Mouse (Mus musculus): ENCODE data around the gene Hecw1.

The Hecw1 gene

DNA sequence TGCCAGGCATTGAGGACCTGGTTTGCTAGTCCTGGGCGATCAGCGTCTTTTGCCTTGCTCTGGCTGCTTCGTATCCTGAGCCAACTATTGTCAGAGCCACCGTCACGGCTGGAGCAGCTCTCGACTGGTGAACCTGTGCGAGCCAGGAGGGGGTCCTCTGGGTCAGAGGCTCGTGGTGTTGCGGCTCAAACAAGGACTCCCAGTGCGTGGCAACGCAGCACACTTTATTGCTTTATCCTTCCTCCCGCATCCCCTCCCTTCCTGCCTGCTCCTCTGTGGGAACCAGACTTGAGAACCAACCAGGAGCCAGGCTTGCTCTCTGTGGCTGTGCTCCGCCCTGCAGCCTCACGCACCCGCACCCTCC is at the start of gene Hecw1:
Hecw1 (minus strand) TSS at position 323 of the 364 bp plus-strand sequence.
- DNase-seq: no peak

DNA sequence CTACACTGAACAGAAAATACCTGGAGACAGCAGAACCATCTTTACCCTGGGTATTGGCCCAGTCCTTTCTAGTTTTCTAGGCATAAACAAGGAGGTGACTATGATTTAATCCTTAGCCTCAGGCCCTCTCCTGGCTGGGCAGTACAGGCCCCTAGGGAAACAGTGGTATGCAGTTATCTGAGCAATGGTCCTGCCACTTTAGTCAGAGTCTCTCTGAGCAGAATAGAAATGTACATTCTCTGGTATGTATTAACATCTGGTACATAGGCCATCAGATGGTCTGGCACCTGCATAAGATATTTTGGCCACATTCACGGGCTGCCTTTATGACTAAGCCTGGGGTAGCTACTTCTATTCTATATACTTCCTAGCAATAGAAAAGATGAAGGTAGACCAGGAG is 38.3 kb upstream of the Hecw1 start:
- no peak for DNase-seq

DNA sequence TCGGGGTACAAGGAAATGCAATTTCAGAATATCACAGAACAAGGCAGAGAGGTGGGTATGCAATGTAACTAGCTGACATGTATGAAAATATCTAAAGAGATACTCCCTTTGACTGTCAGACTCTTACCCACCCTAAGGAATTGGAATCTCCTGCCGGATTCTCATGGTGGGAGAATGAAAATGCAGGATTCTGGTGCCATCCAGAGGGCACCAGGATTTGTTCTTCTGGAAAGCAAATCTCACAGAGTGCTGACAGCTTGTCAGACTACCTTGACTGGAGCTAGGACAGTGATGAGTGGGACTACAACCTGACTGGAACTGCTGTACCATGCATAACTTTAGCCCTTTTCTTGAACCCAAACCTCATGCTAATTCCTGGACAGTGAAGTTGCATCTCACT is 29.6 kb upstream of the Hecw1 start:
- DNase-seq: no peak

DNA sequence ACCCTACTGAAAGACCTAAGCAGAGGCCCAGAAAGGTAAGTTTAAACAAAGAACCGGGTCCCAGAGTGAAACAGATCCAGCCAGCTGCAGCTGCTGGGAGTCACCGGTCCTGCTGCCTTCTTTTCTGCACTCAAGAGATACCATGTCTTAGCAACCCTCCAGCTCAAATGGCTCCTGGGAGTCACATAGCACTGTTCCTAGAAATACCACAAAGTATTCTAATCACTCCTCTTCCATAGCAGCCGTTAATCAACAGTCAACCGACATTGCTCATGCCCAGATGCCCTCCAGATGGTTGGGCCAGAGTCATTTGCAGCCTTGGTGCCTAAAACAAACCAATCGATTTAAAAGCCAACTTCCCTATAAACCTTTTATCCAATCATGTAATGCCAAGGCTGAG is 19.8 kb upstream of the Hecw1 start:
- no peak for DNase-seq

DNA sequence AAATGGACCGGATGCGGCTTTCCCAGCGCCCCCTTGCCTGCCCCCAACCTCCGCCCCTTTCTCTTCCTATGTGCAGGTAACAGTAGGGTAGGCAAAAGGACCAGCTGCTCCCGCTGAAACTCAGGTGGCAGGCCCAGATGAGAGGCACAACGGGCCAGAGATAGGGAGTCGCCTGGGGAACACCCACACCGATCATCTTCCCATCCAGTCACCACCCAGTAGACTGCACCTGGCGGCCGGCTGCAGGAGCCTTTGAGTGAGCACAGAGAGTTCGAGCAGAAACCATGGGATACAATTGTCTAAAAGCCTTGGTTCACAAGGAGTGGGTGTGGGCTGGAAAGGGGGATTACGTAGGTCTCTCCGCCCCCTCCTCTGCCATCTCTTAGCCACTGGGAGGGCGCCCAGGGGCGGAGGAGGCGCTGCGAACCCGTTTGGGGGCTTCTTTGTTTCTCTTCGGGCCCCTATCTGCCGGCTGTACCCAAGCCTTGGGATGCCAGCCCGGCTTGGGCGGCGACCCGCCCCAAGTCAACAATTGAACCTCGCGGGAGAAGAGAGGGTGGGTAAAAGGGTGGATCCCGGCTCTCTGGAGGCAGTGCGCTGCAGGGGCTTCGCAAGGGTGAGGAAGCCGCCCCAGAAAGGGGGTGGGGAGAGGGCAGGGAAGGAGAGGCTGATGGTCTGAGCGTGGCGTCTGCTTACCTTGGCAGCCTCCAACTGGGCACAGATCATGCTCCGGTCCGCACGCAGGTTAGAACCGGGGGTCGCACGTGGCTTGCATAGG is 711 bp downstream of the Hecw1 start:
- DNase-seq: no peak

DNA sequence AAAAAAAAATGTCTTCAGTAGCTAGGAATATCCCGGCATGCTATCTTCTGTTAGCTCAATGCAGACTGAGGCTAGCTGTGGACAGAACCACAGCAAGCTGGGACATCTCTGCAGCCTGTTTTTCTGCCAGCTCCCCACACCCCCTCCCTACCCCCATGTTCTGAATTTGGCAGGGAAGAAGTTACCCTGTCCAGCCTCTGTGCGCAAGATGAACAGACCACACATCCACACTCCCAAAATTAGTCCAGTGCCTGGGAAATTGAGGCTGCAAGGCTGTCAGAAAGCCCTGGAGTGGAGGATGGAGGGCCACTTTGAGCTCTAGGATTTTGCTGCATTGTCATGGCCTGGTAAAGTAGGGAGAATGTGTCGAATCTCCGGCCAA is 1.3 kb downstream of the Hecw1 start:
- DNase-seq: no peak

DNA sequence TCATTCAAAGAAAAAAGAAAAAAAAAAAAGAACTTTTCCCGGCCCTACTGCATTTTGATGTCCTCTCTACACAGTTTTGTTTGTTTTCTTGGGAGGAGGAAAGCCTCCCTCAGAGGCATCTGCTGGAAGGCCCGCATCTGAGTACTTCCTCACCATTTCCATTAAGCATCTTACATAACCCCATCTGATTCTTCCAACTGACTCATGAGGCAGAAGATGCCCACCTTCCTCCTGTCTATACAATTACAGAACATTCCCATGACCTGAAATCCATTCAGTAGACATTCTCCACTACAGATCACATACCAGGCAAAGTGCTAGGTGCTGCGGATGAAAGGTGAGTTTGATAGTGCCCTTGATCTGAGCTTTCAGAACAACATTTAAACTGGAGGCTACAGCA is 3.4 kb downstream of the Hecw1 start:
- DNase-seq: no peak

DNA sequence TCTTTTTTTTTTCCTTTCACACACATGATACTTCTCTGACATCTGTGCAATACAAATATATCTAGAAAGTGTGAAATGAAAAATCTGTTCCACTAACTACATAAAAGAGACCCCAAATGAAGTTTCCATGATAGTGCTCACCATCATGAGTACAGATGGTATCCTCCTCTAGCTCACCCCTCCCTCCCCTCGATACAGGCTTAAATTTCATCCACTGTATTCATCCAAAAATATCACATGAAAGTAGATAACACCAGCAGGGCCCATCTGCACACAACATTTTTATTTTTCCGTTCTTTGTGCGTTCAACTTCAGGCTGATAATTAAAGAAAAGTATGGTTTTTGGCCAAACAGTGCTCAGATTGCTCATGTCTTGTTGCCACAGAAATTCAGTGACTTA is 5.5 kb downstream of the Hecw1 start:
- no peak for DNase-seq

DNA sequence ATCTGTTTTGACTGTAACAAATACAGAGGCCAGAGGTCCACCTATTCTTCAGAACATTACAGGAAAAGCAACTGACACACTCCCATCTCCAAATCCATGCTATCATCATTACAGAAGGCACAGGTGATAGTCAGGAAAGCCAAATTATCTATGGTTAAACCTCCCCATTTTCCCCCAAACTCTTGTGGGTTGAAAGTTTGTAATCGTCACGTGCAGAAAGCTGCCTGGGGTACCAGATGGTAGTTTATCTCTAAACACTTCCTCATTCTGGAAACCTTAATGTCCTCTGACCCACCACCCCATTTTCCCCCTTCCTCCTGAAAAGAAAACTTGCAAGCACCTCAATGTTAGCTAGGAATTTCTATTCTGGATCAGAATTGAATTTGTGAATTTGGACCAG is 7.9 kb downstream of the Hecw1 start:
- DNase-seq: no peak

DNA sequence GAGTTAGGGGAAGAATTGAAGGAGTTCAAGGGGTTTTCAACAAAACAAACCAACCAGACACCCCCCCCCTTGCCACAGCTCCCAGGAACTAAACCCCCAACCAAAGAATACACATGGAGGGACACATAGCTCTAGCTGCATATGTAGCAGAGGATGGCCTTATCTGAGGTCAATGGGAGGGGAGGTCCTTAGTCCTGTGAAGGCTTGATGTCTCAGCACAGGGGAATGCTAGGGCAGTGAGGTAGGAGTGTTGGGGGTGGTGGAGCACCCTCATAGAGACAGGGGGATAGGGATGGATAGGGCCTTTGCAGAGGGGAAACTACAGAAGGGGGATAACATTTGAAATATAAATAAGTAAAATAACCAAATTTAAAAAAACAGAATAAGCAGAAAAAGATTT is 9.1 kb downstream of the Hecw1 start:
- DNase-seq: no peak

DNA sequence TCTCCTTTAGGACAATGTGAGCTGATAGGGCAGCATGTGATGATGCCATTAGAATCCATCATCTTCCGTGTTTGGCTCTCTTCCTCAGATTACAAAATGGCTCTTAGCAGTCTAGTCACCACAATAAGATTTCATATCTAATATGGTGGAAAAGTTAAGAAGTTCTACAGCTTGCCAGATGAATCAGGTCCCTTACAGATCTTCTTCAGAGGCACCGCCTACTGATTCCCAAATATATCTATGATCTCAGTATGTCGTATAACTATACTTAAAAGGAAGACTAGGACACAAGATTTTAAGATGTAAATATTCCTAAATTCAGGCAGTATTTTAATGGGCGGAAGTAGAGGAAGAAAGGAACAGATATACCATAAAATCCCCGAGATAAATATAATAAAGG is 16.3 kb downstream of the Hecw1 start:
- no peak for DNase-seq

DNA sequence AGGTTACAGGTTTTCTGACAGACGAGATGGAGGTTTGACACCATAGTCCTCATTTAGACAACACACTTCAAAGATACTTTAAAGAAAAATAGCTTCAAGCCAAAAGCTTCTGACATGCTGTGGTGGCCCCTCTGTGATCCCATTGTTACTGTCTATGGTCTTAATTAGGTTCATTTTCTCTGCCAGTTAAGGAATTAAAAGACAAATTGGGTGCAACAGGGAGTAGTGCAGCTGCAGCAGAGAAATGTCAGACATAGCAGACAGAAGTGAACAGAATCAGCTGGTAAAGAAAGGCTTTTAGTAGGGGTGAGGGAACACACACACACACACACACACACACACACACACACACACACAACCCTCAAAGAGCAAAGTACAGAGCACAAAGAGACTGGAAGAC is 22.8 kb downstream of the Hecw1 start:
- DNase-seq: no peak

DNA sequence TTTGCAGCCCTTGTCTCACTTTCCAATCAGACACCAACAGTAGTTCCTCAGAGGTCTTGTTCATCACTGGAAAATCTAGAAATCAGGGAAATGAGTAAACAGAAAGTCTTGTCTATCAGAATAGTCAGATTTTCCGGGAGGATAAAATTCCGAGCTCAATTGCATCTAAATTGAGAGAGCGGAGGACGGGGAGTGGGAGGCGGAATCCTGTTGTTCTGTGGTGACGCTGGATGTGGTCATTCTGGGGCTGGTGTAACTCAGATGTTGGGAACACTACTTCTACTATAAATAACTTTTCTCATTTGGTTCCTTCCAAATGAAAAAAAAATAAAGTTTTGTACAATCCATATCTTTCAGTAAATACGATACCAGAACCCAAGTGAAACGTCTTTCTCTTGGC is 24.2 kb downstream of the Hecw1 start:
- no peak for DNase-seq

DNA sequence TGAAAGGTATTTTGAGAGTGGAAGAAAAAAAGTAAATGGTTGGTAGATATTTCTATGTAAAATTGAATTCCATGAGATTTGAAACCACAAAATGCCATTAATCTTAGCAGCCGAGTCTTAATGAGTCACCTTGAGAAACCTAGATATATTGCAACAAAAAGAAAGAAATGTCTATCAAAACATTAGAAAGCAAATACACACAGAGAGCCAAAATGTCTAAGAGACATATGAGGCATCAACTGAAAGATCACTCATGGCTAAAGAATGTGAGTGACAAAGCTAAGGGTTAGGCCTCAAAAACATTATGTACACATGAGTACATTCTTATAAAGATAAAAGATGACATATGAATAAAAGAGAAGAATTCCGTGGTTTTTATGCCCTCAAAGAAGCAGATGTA is 26.1 kb downstream of the Hecw1 start:
- DNase-seq: no peak

DNA sequence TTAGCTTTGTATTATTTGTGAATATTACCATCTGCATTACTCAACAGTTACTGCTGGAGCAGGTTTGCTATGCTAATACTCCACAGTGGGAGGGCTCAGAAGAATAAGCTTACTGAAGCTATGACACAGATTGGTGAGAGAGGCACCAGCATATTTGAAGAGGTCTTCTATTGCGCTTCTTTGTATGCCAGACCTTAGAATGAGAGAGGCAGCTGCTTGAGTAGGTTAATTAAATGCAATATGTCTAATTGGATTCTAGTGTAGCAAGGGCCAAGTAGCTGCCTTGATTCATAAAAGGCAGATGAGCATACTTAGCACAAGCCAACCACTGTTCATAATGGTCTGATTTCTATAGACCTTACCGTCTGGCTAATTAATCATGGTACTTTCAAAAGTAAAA is 35.2 kb downstream of the Hecw1 start:
- no peak for DNase-seq

DNA sequence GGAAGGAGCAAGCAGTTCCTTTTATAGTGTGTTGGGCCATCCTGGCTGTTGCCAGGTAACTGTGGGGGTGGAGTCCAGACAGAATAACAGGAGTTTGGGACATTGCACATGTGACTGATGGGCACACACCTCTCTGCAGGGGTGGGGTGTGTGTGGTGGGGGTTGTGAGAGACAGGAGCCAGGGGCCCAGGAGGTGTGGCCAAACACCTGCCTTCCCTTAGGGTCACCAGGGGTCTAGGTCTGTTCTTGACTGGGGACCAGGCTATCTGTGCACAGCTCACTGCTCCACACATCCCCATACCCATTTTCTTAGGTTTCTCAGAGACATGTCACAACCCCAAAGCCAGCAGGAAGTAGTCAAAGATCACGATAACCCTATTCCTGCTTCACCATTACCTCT is 51.9 kb downstream of the Hecw1 start:
- no peak for DNase-seq

DNA sequence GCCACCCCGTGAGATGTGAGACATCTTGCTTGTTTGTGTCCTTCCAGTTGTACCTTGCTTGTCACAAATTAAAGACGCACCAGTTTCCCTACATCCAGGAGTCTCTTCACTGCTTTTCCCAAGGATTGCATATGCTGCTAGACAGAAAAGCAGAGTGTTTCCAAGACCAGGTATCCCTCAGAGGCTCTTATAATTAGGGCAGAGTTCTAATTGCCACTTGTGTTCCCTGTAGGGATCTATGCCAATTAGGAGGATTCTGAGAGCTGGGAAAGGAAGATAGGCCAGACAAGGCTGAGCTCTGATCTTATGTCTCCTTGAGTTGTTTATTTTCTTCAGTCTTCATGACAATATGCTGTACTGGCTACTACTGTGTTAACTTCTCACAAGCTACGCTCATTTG is 55.5 kb downstream of the Hecw1 start:
- no peak for DNase-seq

DNA sequence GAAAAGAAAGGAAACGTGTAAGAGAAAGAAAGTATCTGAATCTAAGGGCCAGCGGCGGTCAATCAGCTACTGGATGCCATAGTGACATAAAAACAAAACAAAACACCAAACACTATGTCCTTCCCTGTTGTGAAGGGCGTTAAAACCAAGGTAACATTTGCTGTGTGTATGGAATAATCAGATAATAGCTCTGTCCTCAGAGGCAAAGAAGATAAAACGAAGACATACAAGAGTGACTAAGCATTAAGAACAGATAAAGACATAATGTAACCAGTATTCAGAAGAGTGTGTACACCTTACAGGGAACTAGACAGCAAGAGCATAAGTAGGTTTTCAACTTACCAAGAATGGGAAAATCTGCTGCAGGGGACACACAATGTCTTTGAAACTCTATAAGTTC is 62.0 kb downstream of the Hecw1 start:
- no peak for DNase-seq

DNA sequence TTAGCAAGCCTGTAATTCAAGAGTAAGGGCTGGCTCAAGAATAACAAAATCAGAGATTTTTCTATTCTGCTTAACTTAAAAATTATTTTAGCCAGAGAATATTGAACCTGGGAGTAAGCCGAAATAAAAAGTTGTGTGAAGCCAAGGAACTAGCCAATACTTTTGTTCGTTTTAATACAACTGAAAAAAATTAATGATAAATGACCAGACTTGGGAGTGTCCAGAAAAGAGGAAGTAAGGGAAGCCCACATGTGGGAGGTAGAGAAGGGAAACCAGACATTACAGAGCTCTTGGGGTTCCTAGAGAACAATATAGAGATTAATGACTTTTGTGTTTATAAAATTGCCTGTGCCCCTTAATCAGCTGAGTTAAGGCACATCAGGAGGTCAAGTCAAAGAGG is 66.0 kb downstream of the Hecw1 start:
- DNase-seq: no peak

DNA sequence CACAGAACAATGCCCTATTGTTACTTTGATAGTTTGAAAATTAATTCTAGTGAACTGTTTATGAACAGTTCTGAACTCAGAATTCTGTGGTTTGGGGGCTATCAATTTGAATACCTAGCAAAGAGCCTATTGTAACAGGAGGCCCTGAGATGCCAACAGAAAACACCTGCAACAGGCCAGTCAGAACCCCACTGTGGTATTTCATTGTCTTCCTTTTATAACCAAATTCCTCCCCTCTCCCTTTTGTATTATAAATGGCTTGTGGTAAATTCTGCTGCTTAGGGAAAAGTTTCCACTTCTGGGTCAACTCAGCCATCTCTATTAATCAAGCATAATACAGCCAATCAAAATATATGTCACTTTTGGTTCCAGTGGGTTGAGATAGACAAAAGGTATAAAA is 83.5 kb downstream of the Hecw1 start:
- DNase-seq: no peak

DNA sequence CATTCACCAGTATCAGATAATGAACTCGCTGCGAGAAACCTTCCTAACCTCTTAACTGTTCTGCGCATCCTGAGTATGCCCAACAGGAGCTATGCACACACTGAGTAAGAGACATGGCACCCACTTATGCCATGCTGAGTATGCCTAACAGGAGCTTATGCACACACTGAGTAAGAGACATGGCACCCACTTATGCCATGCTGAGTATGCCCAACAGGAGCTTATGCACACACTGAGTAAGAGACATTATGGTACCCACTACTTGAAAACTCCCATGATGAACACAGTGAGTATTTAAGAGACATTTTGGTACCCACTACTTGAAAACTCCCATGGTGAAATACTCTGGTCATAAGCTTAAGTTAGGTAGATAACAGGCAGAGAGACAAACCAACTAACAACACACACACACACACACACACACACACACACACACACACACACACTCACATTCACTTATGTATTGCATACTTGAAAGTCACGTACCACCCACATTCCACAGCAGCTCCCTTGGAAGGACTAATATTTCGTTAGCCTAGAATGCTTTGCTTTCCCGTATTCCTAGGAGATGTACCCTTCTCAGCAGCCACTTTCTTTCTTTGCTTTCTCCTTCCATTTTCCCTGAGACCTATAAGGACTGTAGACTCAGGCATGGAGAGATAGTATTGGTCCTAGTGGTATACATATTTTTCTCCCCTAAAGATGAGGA is 94.0 kb downstream of the Hecw1 start:
- DNase-seq: no peak

DNA sequence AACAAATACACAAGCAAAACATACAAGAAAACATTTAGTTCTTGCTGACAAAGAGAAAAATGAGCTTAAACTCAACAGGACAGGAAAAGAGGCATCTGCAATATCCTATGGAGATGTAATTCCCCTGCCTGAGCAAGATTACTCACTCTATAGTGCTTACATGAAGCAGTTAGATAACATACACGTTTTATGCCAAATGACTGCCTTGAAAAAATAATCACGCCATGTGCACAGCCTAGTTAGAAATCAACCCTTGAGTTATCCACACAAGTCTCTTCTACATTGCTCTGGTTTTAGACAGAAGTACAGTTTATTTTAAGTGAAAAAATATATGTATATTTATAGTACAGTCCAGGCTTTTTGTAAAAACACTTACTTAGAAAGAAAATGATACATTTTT is 98.2 kb downstream of the Hecw1 start:
- DNase-seq: no peak

DNA sequence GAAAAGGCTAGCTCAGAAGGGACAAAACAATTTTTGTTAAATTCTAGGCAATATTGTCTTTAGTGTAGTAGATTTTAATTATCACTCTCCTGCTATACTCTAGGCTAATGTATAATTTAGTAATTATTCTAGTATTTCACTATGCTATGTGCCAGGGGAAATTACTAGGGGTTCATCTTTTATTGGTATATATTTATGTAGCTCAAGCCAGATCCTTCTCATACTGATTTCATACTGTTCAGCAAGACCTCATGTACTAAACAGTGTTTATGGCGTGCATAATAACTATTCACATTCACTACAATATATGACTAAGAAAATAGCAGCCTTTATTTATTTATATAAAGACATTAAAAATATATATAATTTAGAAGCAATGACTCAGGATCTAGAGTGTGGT is 109.6 kb downstream of the Hecw1 start:
- DNase-seq: no peak

DNA sequence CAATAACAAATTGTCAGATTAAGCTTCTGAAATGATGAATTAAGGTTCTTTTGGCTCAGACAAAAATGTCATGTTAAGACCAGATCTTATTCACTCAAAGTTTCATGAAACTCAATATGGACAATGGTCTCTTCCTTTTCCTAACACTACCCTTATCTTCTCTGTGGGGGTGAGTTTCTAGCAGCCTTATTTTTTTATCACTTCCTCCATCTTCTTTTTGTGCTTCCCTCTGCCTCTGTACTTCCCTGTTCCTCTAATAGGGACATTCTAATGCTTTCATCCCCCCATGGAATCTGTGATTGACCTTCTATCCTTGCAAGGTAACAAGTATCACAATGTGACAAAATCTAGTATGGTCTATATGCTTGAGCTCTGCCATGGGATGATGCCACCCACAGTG is 148.6 kb downstream of the Hecw1 start:
- DNase-seq: no peak

DNA sequence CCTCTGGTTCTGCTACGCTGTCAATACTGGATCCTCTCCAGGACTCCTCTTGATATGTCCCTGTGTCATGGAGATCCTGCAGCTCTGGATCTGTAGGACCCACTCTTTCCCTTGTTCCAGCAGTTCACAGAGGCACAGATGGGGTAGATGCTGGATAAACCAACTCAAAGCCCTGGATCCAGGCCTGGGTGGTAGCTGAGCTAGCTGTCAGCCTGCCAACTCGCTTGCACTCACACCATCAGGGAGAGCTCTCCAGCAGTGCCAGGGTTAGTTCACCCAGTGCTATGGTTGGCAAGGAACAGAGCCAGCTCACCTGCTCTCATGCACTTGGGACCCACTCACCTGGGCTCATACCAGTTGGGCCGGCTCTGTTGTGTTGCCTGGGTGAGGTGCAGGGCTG is 157.5 kb downstream of the Hecw1 start:
- no peak for DNase-seq

Data from thymus, adult 18-20 months (tissue).